Mouse (Mus musculus): ENCODE data around the gene Foxj3. TPM values are rescaled to one million over a fixed set of nuclear protein-coding genes. Genes with fewer than 3 reads are reported as not detected.
"Not testable (repeated sequence)": the region's sequence is repeated elsewhere in the genome, so short reads cannot be mapped to it uniquely, and the experiment has no call there.

Foxj3 gene
- total RNA-seq (2012; rRNA removed) (13.4 and 14.5 TPM in 2 replicates), total RNA-seq (2014; rRNA removed) (12.9 and 15.3 TPM in 2 replicates), polyA plus RNA-seq (2012; ENCODE audit: insufficient read length, low read depth) (29.3 and 33.9 TPM in 2 replicates)

GRCm38 (mm10) chr4:119536615-119537014 lies at the start of gene Foxj3:
Gene Foxj3, plus strand, starts transcription at chr4:119537004.
- H3K9me3 ChIP-seq (replicated peaks; ENCODE audit: low read length); H3K4me2 ChIP-seq (ENCODE audit: insufficient read depth, low read depth, poor library complexity, severe bottlenecking); H3K9ac ChIP-seq (ENCODE audit: insufficient read depth, low read depth); H3K36me3 ChIP-seq (replicated peaks in 1 of 2; ENCODE audit: control insufficient read depth in 1 of 2, insufficient read depth in 1 of 2, low read length in 1 of 2); DNase-seq (ENCODE audit: extremely low read depth); H3K4me3 ChIP-seq (replicated peaks in 1 of 3; ENCODE audit: low read depth in 2 of 3, low read length in 2 of 3, poor library complexity in 1 of 3); H3K27ac ChIP-seq (ENCODE audit: insufficient read depth, low read depth); dilution Hi-C loops (cut with MboI; ENCODE audit: extremely low pct_ligation_motif_present, extremely low pct_unique_long_range_greater_than_20kb, low sequenced_read_pairs); H3K27me3 ChIP-seq (replicated peaks): not testable (repeated sequence)
- H3K4me1 ChIP-seq (ENCODE audit: control insufficient read depth in 1 of 2, insufficient read depth in 2 of 2): peaks cover 0 to 18% of the 10 kb centered on the region in 2 experiments; a peak in 2 of 4 replicates
- in situ Hi-C loops (cut with MboI; ENCODE audit: low pct_ligation_motif_present, low pct_unique_long_range_greater_than_20kb, low sequenced_read_pairs): loop anchor here (10.0 kb wide), 2 partner anchors 102 to 292 kb away; no protein-coding TSS in a partner anchor
- H3K79me2 ChIP-seq (replicated peaks; ENCODE audit: control insufficient read depth, extremely low read depth, insufficient read depth, poor library complexity, severe bottlenecking): peaks cover 18% of the 10 kb centered on the region

- in situ Hi-C loops (cut with MboI; ENCODE audit: low pct_ligation_motif_present, low pct_unique_long_range_greater_than_20kb, low sequenced_read_pairs) (no loop called here), dilution Hi-C loops (cut with MboI; ENCODE audit: extremely low pct_ligation_motif_present, extremely low pct_unique_long_range_greater_than_20kb, low sequenced_read_pairs) (no loop called here)
- Histone ChIP-seq H3K9ac (ENCODE audit: insufficient read depth, low read depth) (no peak overlapping the region), H3K27me3 (replicated peaks) (peaks cover 9% of the 10 kb centered on the region), H3K4me1 (ENCODE audit: control insufficient read depth in 1 of 2, insufficient read depth in 2 of 2) (peaks cover 4 to 17% of the 10 kb centered on the region in 2 experiments; a peak in 3 of 4 replicates), H3K4me3 (replicated peaks in 1 of 3; ENCODE audit: low read depth in 2 of 3, low read length in 2 of 3, poor library complexity in 1 of 3) (no peak overlapping the region), H3K9me3 (replicated peaks; ENCODE audit: low read length) (peaks cover 3% of the 10 kb centered on the region), H3K27ac (ENCODE audit: insufficient read depth, low read depth) (no peak overlapping the region), H3K79me2 (replicated peaks; ENCODE audit: control insufficient read depth, extremely low read depth, insufficient read depth, poor library complexity, severe bottlenecking) (no peaks in the 10 kb centered on the region), H3K36me3 (replicated peaks in 1 of 2; ENCODE audit: control insufficient read depth in 1 of 2, insufficient read depth in 1 of 2, low read length in 1 of 2) (no peaks in the 10 kb centered on the region), H3K4me2 (ENCODE audit: insufficient read depth, low read depth, poor library complexity, severe bottlenecking) (no peak overlapping the region)
- DNase-seq (ENCODE audit: extremely low read depth): no peak
- no peak for TF ChIP-seq KAT2A (IDR thresholded peaks at IDR 0.05; ENCODE audit: insufficient replicate concordance, low read length)
- TF ChIP-seq TBP (conservative IDR thresholded peaks at IDR 0.05; ENCODE audit: low read depth, low read length): no peak
- no peak for TF ChIP-seq JUN (IDR thresholded peaks at IDR 0.05; ENCODE audit: insufficient read depth, low read depth, low read length)
- TF ChIP-seq IRF4 (IDR thresholded peaks at IDR 0.05; ENCODE audit: low read depth, low read length): no peak
- no peak for TF ChIP-seq MYC (IDR thresholded peaks at IDR 0.05; ENCODE audit: low read depth, low read length)
- no peak for TF ChIP-seq ZC3H11A (IDR thresholded peaks at IDR 0.05; ENCODE audit: low read depth, low read length)
- no peak for TF ChIP-seq ETS1 (conservative IDR thresholded peaks at IDR 0.05; ENCODE audit: low read depth, low read length)
- TF ChIP-seq MAZ (IDR thresholded peaks at IDR 0.05; ENCODE audit: low read depth, low read length): no peak
- TF ChIP-seq CHD1 (IDR thresholded peaks at IDR 0.05; ENCODE audit: low read depth, low read length): no peak
- no peak for TF ChIP-seq SMC3 (IDR thresholded peaks at IDR 0.05; ENCODE audit: low read depth, low read length)
- TF ChIP-seq CHD2 (IDR thresholded peaks at IDR 0.05; ENCODE audit: low read length): no peak
- TF ChIP-seq ZKSCAN1 (IDR thresholded peaks at IDR 0.05; ENCODE audit: borderline replicate concordance, low read depth, low read length): no peak
- no peak for TF ChIP-seq HCFC1 (IDR thresholded peaks at IDR 0.05; ENCODE audit: low read depth, low read length)
- no peak for TF ChIP-seq TCF12 (IDR thresholded peaks at IDR 0.05; ENCODE audit: low read depth, low read length)
- TF ChIP-seq POLR2A (IDR thresholded peaks at IDR 0.05; ENCODE audit: low read depth, low read length): no peak
- TF ChIP-seq E2F4 (IDR thresholded peaks at IDR 0.05; ENCODE audit: insufficient replicate concordance, low read depth, low read length): no peak
- no peak for TF ChIP-seq CTCF (conservative IDR thresholded peaks at IDR 0.05 in 1 of 2, IDR thresholded peaks at IDR 0.05 in 1 of 2; ENCODE audit: low read depth in 2 of 2, low read length in 2 of 2)
- TF ChIP-seq BHLHE40 (IDR thresholded peaks at IDR 0.05; ENCODE audit: low read depth, low read length): no peak
- no peak for TF ChIP-seq MXI1 (IDR thresholded peaks at IDR 0.05; ENCODE audit: low read depth, low read length)
Measured at GRCm38 (mm10) chr4:119489666-119490065, 47.1 kb upstream of the Foxj3 start.

Data from CH12.LX (cell line).